Mouse (Mus musculus) liver (tissue): ENCODE data around the gene Cstf1.
A peak's percentile ranks its signal among the peaks of the same experiment; 100 is the strongest.

Experiments
- DNase-seq: peaks from one replicate; pipeline ENCODE4 v3.0.0-alpha.2; 2020; ENCODE audit warnings: mixed read lengths

Gene Cstf1

DNA sequence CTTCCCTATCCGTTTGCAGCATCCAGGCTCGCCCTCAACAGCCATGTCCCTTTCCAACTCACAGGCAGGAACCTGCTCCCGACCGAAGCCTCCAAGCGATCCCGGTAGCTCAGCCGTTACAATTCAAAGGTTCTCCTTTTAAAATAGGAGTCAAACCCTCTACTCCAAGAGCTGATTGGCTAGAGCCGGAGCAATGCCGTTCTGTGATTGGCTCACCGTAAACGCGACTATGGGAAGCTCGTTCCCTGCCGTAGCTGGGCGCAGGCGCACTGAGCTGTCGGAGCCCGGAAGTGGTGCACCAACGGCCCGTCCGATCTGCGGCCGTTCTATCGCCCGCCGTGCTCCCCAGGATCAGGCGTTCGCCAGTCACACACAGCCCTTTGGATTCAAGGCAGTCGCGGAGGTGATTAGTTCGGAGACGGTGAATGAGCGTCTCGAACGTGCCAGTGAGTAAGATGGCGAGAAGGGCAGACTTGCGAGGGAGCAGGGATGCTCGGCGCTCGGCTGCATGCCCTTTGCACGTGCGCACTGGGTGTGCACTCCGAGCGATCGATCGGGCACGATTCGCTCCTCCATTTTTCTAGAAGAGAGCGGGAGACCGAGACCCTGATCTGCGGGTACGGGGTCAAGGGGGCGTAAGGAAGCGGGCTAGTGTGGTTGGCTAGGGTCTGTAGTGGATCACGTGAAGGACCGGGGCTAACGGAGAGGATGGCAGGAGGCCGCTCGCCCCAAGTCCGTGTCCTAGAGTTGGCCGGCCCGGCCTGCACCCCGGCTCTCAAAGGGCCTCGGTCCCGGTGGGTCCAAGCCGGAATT, at the start of gene Cstf1, which contains the start of gene Aurka:
Gene Cstf1 (plus strand): TSS at position 271 of the 813 bp plus-strand sequence.
Gene Aurka (minus strand): TSS at position 125 of the 813 bp plus-strand sequence.
- peak; percentile 96 for DNase-seq

DNA sequence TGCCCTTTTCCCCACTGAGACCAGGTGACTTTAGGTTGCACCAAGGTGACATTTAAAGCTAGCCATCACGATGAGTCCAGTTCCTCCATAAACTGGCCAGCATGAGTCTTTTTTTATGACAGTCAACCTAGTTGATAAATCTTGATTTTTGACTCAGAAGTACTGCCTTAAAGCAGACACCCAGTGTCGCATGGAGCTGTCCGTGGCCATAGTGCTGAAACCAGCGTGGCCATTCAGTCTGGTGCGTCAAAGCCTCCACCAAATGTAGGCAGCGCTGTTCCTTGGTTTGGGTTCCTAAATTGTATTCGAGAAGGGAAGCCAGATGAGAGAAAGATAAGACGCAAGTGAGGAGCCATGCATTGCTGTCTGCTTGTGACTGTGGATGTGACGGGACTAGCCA, 49.6 kb upstream of the Cstf1 start:
- peak; percentile 71 for DNase-seq

DNA sequence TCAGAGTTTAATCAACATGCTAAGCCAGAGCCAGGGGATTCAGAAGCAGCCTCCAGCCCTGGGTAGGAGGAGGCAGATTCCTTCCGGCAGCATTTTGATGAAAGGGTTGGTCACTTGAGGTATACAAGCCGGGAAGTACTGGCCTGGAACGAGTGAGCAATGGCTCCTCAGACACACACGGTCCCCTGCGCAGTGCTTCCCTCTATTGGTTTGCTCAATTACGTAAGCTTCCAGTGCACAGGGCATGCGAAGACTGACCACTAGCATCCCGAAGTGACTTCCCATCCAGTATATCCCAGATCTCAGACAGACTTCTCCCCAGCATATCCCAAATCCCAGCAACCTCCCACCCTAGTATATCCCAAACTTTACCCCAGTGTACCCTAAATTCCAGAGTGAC, 42.2 kb upstream of the Cstf1 start:
- no peak for DNase-seq

DNA sequence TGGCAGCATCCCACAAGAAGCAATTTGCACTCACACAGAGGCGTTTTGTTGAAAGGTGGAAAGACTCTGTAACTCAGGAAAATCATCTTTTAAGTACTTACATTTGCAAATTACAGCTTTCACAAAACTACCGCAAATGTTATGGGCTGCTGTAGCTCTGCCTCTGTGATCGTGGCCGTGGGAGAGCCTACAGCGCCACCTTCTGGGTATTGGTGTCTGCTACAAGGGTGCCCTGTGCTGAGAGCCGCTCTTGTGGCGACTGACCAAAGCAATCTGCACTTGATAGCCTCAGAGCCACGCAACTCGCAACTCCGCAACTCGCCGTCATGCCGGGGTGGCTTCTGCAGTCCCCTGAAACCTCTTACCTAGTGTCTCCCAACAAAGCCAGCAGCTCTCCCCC, 41.3 kb upstream of the Cstf1 start:
- DNase-seq = peak; percentile 82

DNA sequence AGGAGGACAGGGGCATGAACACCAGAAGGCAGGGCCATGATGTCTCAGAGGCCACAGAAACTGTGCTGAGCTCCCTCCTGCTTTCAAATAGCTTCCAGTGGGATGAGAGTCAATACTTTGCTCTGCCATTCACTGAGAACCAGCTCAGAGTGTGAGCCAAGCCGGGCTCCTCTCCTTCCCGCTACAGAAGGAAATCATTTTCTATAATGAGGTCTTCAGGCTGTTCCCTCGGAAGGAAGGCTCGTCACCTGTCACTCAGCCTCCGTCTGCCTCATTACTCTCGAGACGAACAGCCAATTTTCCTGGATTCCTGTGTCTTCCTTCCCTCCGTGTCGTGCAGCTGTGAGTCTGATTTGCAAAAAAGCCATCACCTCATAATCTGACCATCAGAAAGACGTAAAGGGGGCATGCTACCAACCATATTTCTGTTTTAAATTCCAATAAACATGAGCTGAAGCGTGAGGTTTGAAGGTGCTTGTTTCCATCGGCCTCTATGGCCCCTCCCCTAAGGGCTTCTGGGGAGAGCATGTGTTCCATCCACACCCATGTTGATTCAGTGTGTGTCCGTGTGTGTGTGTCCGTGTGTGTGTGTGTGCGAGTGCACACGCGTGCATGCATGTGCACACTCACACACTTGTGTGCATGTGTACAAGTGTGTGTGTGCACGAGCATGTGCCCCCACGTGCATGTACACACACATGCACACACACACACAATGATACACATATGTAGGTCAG, 32.1 kb upstream of the Cstf1 start:
- DNase-seq = no peak

DNA sequence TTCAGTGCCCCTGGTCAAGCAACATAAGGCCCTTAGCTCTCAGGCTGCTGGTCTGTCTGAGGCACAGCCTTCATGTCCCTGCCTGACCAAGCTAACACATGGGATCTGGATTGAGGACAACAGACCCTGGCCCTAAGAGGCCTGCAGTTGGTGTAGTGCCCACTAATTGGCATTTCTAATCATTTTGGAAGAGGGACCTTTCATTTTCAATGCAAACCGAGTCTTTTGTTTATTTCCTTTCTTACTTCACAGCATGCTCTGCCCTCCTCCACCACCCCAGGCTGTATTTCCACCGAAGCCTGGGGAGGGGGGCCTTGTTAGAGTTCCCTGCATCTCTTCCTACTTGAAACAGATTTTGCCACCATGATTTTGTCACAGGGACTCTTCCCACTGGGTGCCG, 29.5 kb upstream of the Cstf1 start:
- DNase-seq = no peak

DNA sequence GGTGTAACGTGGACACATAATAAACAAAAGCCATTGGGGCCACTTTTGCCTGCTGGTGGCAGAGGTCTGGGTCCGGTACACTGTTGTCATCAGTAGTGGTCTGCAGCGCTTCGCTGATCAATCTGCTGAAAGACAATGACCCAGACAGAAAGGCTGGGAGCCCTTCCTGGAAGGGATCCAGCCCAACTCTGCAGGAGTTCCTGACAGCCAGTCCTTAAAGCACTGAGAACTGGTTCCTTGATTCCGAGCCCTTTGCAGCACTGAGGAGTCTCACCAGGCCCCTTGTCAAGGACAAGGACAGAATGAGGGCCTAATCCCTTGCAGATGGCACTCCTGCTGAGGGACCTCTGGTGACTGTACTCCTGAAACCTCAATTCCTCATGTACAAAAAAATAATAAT, 28.9 kb upstream of the Cstf1 start:
- no peak for DNase-seq

DNA sequence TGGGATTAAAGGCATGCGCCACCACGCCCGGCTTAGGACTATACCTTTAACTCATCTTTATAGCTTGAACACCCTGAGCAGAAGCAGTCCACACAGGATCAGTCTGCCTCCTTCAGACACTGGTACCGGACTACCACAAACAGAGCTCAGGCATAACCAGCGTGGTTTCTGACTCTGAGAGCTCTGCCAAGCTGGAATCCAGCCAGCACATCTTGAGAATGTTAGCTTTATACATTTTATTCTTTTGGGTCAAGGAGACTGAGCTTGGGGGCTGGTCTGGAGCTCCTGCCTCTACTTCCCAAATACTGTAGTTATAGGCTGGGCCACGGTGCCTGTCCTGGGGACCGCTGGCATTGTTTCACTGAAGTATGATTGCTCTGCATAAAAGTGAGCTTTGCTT, 26.7 kb upstream of the Cstf1 start:
- DNase-seq = no peak

DNA sequence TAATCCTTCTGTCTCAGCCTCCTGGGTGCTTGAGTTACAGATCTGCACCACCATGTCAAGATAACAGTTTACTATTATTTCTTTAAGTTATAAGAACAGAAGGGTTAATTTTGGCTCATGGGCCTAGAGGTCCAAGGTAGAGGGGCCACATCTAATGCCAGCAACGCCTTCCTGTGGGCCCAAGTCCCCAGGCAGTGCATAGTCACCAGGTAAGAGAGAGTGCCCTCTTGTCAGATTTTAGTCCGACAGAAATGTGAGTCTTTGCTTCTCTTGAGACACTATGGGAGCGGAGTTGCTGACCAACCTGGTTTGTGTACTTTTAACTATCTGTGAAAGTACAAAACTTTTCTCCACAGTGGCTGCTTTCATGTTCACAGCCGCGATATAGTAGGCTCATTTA, 25.8 kb upstream of the Cstf1 start:
- no peak for DNase-seq

DNA sequence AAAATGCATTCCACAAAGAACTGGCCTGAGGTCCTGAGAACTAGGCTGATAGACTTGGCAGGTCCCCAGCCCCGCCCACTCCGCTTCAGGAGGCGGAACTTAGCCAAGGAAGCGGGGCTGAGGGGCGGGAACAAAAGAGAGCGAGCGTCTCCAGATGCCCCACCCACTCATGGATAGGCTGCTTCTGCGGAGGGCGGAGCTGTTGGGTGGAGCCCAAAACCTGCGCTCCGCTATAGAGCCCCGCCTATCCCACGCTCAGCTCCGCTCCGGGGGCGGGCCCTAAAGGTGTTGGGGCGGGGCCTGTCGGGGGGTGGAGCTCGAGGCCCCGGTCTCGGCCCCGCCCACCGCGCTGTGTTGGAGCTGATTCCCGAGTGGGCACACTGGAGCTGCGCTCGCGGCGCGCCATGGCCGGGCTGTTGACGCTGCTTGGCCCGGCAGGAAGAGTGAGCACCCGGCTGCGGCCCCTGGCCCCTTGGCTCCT, 25.2 kb upstream of the Cstf1 start, which contains the start of gene Fam210b:
Gene Fam210b (plus strand): TSS at position 308 of the 481 bp plus-strand sequence.
- peak; percentile 100 for DNase-seq

DNA sequence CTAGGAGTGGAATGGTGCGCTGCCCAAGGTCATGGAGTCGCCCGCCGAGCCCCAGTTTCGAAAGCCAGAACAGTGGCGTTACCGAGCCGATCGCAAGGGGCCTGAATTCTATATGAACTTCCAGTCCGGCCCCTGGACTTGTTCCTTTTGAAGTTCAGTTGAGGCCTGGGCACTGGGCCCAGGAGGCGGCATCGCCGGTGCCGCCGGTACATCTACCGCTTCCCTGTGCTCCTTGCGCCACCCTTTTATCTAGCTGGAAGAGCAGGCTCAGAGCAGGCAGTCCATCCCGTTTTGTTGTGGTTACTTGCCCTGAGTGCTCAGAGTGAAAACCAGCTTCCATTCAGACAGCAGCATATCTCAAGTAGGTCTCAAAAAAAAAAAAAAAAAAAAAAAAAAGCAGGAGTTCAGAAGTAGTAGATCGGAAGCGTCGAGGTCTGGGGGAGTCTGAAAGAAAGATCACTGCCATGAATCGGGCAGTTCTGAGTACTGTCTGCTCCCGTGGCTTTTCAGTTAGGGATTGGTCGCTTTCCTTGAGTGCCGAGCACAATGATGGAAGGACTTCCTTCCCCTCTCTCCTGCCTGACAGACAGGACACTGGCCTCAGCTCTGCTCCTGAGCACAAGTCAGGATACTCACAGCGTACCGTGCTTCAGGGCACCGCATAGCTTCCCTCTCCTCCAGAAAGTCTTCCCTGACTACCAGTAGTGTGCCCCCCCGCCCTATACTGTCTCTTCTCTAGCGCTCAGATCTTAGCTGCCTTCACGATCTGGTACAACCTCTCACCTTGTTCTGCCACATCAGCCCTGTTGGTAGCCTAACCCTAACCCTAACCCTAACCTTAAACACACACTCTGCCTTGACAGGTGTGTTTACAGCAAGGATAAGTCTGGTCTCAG, 24.2 kb upstream of the Cstf1 start:
- DNase-seq = peak; percentile 61

DNA sequence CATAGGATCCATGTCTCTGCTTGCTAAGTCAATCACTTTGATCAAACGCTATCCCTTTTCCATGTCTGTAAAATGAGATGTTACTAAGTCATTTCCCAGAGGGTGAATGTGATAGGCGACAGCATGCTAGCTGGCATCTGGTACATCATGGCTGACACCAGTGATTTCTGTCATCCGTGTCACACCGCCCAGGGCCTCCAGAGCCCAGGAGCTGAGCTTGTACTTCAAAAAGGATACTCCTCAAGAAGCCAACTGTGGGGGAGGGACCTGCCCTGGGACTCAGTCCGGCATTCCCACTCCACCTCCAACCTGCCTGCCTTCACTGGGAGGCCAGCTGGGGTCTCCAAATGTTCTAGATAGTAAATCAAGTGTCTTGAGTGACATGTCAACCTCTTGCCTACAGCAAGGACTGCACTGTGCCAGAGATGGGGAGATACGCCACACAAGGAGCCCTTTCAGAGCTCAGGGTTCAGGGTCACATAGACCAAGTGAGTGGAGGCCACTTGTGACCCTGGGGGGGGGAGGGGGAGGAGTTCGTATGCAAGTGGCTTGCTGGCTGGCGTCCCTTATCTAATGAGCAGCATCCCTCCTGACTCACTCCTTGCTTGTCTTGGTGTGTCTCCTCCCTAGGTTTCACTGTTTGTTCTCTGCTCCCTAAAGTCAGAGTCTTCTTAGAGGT, 23.4 kb upstream of the Cstf1 start:
- peak; percentile 94 for DNase-seq

DNA sequence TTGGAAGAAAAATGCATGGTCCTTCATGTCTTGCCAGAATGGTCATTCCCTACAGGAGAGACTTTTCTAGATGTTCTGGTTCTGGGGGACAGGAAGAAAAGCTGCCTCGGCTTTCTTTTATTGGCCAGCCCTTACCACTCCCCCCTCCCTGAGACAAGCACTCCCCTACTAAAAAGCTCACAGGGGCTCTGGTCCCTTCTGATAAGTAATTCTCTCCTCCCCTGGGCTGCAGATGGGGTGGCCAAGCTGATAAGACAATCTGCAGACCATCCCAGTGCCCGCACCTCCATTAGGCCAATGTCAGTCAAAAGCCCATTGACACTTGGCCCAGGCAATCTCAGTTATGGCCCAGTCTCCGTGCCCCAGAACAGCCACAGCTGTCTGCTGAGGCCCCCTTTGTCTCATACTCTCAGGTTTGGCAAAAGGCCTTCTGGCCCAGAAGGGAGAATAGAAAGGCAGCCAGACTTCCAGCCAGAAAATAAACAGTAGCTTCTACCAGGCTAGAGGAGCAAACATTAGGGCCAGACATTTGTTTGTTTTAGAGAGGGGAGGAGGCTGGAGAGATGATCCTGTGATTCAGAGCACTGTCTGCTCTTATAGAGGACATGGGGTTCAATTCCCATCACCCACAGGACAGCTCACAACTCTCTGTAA, 22.1 kb upstream of the Cstf1 start:
- peak; percentile 90 for DNase-seq

DNA sequence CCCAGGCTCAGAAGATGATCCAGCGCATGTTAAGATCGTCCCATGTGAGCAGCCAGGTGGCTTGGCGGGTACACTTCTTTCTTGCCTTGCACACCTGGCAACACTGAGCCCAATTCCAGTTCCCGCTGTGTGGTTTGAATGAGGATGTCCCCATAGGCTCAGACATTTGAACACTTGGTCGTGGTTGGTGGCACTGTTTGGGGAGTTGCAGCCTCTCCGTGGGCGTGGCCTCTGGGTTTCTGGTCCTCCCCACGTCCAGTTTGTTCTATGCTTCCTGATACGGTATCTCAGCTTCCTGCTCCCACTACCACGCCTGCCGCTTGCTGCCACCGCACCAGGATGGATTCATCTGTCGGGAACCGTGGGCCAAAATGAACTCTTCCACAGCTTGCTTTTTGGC, 20.7 kb upstream of the Cstf1 start:
- peak; percentile 80 for DNase-seq

DNA sequence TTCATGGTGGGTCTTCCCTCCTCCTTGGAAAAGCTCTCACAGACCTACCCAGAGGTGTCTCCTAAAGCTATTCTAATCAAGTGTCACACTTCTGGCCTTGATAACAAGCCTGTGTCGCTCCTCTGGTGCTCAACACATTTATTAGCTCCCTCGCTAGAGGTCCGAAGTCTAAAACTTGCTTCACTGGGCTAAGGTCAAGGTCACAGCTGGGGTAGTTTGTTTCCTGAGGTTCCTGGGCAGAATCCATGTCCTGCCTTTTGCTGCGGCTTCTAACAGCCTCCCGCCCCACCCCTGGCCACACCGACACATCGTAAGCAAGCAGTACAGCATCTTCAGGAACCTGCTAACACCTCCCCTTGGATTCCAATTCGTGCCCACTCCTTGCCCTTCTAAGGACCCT, 19.7 kb upstream of the Cstf1 start:
- DNase-seq = no peak

DNA sequence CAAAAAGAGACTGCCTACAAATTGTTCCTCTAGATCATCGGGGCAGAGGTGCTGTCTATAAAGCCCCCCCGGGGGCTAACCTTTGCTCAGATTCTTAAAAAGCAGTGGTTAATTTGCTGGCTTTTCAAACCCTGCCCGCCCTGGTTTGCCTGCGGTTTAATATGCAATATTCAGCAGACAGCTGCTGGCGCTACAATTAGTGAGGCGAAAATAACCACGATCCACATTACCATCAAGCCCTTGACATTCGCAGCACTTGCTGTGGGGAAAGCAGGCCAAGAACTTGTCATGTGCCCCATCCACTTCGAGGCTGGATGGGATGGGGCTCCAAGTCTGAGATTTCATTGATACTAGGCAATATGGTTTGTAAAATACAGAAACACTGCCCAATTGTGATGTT, 17.3 kb upstream of the Cstf1 start:
- DNase-seq = no peak

DNA sequence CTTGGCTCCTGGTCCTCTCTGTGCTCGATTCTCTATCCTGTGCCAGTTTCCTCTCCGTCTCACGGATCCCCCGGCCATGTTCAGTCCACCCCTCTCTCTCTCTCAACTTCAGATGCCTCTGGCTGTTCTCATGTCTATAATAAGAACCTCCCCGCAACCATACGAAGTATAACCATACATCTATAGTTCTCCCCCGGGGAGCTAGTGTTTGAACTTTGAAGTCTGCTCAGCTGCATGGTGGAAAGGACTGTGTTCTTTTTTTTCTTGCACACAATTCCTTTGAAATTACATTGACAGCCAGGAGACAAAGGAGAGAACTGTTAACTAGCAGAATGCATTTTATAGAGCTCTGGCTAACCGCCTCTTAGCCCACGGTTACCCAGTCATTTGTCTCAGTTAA, 15.7 kb upstream of the Cstf1 start:
- DNase-seq = no peak

DNA sequence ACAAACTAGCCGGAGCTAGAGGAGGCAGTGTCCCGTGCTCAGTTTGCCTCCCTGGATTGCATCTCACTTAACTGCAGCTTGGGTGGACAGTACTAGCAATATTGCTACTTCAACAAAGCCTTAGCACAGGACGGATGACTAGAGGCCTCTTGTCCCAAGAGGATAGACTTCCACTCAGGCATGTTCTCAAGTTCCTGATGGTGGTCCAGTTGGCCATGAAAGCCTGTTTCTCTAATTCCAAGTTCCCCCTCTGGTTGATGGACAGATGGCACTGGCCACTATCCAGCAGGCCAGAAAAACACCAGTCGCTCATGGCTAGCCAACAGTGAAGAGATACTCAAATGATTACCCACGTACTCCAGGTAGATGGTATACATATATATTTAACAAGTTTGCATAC, 14.6 kb upstream of the Cstf1 start:
- DNase-seq = no peak

DNA sequence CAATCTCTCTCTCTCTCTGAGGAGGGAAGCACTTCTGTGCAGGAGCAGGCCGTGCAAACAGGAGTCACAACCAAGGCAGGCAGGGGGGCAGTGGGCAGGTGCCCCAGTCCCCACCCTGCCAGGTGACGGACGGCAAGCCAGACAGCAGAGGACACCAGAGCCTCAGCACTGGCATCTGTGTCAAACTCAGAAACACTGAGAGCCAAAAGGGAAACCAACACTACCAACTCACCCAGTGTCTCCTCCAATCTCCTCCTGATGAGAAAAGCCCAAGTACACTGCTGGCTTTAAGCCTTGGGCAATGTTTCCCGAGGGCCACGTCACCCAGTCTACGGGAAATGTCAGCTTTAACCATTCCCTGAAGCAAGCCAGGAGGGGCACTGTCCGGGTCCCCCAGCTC, 7.3 kb upstream of the Cstf1 start:
- DNase-seq = no peak

DNA sequence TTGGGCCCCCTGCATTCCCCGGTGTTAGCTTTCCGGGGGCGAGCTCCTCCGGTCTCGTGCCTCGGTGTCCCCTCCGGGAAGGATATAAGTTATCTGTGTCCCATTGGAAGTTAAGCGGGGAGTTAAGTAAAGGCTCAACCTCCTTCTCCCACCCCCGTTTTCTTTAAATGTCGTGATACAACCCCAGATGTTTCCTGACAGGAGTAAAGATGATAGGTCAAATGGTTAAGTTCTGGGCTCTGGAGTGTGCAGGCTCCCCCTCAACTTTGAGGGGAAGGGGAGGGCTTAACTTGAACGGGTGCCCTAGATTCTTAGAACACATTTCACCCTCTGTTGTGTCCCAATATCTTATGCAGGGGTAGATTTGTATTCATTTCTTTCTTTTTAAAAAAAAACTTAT, 777 bp downstream of the Cstf1 start:
- DNase-seq = no peak

DNA sequence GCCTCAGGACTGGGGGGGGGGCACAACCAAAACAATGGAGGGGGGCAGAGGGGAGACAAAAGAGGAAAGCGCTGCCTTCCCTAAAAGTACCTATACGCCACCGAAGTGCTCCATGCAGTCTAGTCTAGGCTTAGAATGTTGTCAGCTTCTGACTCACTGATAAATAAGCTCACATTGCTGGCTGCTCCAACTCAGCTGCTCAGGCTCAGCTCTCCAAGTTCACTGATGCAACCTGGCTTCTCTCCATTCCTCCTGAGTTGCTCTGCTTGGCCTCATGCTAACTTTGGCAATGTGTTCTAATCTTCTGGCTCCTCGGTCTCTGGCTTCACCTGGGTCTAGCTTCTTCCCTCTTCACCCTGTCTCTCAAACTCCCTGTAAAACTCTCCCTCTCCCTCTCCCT, 6.1 kb downstream of the Cstf1 start:
- no peak for DNase-seq

DNA sequence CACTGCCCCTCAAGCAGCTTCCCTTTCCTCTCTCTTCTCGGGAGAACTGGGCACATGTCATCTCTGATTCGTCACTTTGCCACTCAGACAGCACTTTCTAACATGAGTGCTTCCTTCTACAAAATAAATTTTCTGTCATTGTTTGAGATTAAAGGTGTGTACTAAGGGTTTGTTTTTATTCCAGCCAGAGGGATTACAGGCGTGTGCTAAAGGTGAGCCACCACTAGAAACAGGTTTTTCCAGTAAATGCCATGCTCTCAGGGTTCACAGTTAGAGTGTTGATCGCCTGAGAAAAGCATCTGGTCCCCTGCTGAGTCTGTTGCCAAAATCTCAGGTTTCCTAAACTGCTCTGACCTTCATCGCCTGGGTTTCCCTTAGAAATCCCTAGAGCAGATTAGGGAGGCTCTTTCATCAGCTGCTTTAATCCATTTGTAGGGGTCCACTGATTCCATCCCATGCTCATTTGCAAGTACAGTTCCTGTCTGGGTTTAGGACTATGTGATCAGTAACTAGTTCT, 6.6 kb downstream of the Cstf1 start:
- no peak for DNase-seq
